8 mouse cellular contexts compared by ENCODE assay signal in the genomic region with DNA sequence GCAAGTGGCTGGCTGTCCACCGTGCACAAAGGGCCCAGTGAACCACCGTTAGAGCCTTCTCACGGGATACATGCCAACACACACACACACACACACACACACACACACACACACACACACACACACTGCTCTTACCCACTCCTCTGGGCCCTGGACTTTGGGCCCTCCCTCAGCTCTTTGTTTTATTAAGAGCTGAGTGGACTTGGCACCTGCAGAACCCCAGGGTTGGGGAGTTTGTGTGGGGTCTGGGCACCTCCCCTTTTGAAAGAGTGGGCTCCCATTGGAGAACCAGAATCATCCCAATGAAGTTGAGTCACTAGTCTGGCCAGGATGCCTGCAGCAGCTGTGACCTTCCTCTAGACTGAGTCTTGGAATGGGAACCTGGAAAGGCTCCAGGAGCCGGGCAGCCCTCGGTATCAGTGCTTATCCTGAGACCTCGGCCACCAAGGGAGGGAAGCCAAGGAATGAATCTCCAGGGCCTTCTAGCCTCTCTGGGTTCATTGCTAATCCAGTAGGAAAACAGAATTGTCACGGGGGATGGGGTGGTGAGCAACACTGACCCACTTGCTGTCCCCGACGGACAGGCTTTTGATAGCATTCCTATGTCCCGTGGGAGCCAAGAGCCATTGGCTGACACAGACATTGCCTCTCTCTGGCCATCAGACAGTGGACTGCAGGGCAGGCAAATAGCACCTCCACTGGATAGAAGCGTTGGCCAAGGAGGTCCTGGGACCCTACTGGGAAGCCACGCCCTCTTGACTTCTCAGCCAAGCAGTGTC. TPM values are rescaled to one million over a fixed set of nuclear protein-coding genes. Genes with fewer than 3 reads are reported as not detected.
DNase-seq lines count a peak whose midpoint lies in the region; ATAC-seq lines count a peak whose summit lies in the region.

No protein-coding gene starts in this region.

- peaks cover 22% of the 10 kb centered on the region for H3K4me1 ChIP-seq in embryonic facial prominence, embryonic 14.5 days (ENCODE audit: control insufficient read depth, insufficient read depth, low read length)
- peaks cover 21% of the 10 kb centered on the region for H3K4me1 ChIP-seq in limb, embryonic 10.5 days
- 0 out of 2 replicates have a peak, but pooled peaks cover 6% of the 10 kb centered on the region for H3K4me1 ChIP-seq in midbrain, embryonic 13.5 days (replicated peaks)

- peak overlapping the region; percentile 63 for H3K27ac ChIP-seq in embryonic facial prominence, embryonic 14.5 days (replicated peaks; ENCODE audit: low read depth, low read length)
- 0 out of 2 replicates have a peak overlapping the region, but pooled peaks have one; percentile 10 for H3K27ac ChIP-seq in limb, embryonic 10.5 days
- no peak overlapping the region for H3K27ac ChIP-seq in midbrain, embryonic 13.5 days

- no peak overlapping the region for H3K4me3 ChIP-seq in embryonic facial prominence, embryonic 14.5 days (ENCODE audit: low read depth, low read length)
- H3K4me3 ChIP-seq in limb, embryonic 10.5 days: no peak overlapping the region
- H3K4me3 ChIP-seq in midbrain, embryonic 13.5 days (replicated peaks): no peak overlapping the region

- DNase-seq in 3134 (ENCODE audit: extremely low read depth, insufficient read length, low spot score): peak; percentile 82
- DNase-seq in adrenal gland, adult (ENCODE audit: inconsistent age in 2 of 2, low spot score in 1 of 2): peak; percentile 93 to 97
- DNase-seq in embryonic facial prominence, embryonic 14.5 days (ENCODE audit: low spot score): no peak
- DNase-seq in heart, postnatal 10 days: peak; percentile 90
- DNase-seq in limb, embryonic 10.5 days (ENCODE audit: low spot score): no peak
- no peak for DNase-seq in natural killer cell, adult 2 months (ENCODE audit: low spot score in 2 of 2)
- no peak for DNase-seq in embryo, embryonic 9.5 days (ENCODE audit: extremely low spot score)

- intact Hi-C loops in heart, postnatal 10 days (cut with DNase I): loop anchor here (2.0 kb wide), 1 partner anchor 16 kb away; no protein-coding TSS in a partner anchor

- H3K27me3 ChIP-seq in embryonic facial prominence, embryonic 14.5 days (replicated peaks; ENCODE audit: control insufficient read depth, insufficient read depth, low read length): no peaks in the 10 kb centered on the region
- H3K27me3 ChIP-seq in limb, embryonic 10.5 days (ENCODE audit: low read depth, poor library complexity, severe bottlenecking): no peaks in the 10 kb centered on the region
- H3K27me3 ChIP-seq in midbrain, embryonic 13.5 days: no peaks in the 10 kb centered on the region

- no peaks in the 10 kb centered on the region for H3K9me3 ChIP-seq in embryonic facial prominence, embryonic 14.5 days (ENCODE audit: control insufficient read depth, low read length)
- H3K9me3 ChIP-seq in limb, embryonic 10.5 days (replicated peaks): no peaks in the 10 kb centered on the region
- H3K9me3 ChIP-seq in midbrain, embryonic 13.5 days: no peaks in the 10 kb centered on the region

- H3K36me3 ChIP-seq in embryonic facial prominence, embryonic 14.5 days (ENCODE audit: control insufficient read depth, insufficient read depth, low read length): peaks cover 40% of the 10 kb centered on the region
- H3K36me3 ChIP-seq in limb, embryonic 10.5 days: peaks cover 77% of the 10 kb centered on the region
- H3K36me3 ChIP-seq in midbrain, embryonic 13.5 days: no peaks in the 10 kb centered on the region

- H3K9ac ChIP-seq in embryonic facial prominence, embryonic 14.5 days (ENCODE audit: low read depth, low read length): no peak overlapping the region
- no peak overlapping the region for H3K9ac ChIP-seq in midbrain, embryonic 13.5 days (replicated peaks)

- 72% methylated on average over 11 of the region's 12 CpGs for WGBS in embryonic facial prominence, embryonic 14.5 days
- 77% methylated on average over 12 of the region's 12 CpGs for WGBS in limb, embryonic 10.5 days
- 61% methylated on average over 12 of the region's 12 CpGs for WGBS in midbrain, embryonic 13.5 days

- ATAC-seq in embryonic facial prominence, embryonic 14.5 days (ENCODE audit: low read depth): peak; percentile 37
- peak; percentile 55; the same call in 1 of the 2 replicates for ATAC-seq in midbrain, embryonic 13.5 days

- H3K4me2 ChIP-seq in embryonic facial prominence, embryonic 14.5 days (ENCODE audit: low read depth, low read length): no peak overlapping the region
- H3K4me2 ChIP-seq in midbrain, embryonic 13.5 days (replicated peaks): no peak overlapping the region

RNA-seq across cellular contexts. Expression of a gene that starts 50.2 kb away (rescaled TPM):
- 45.7 and 51.2 TPM in 2 replicates for polyA plus RNA-seq in embryonic facial prominence, embryonic 14.5 days (2014; fragmentation: Nextera tagmentation; extraction: Ambion mirVana)
- total RNA-seq in heart, postnatal 10 days (2021): 10 to 100 TPM; 12.0 to 12.1 TPM
- polyA plus RNA-seq in limb, embryonic 10.5 days (2016; fragmentation: Nextera tagmentation; extraction: Ambion mirVana): 107 and 119 TPM in 2 replicates
- 28.5 and 29.3 TPM in 2 replicates for polyA plus RNA-seq in midbrain, embryonic 13.5 days (2015; fragmentation: Nextera tagmentation; extraction: Ambion mirVana)

Comparison
In these comparisons a context has a peak if more than half of its experiments do, and no peak if none do; other contexts are left out.
1. DNase-seq: peak in 3134 (single experiment), adrenal gland, adult (2 of 2) and heart, postnatal 10 days (2 of 2); none in embryonic facial prominence, embryonic 14.5 days (single experiment), limb, embryonic 10.5 days (single experiment), natural killer cell, adult 2 months (0 of 2) and embryo, embryonic 9.5 days (single experiment).